Mouse (Mus musculus) spleen, adult 2 months (tissue): Measurements from ENCODE around the gene Stxbp6.

Source experiments
- CTCF ChIP-seq: fragments of 200-500 bp; IDR thresholded peaks from 2 replicates; pipeline ENCODE4 v1.5.1; 2011; ENCODE audit warnings: mild to moderate bottlenecking, inconsistent platforms; ENCODE audit not compliant: insufficient read depth, insufficient read length, insufficient replicate concordance; ENCODE audit errors: extremely low read depth
- POLR2A ChIP-seq: fragments of 200-500 bp; IDR thresholded peaks from 2 replicates; pipeline ENCODE4 v1.6.1; 2011; ENCODE audit warnings: low read depth, low read length, inconsistent platforms

- TF ChIP-seq POLR2A, result no peak
- TF ChIP-seq CTCF, result no peak
These were observed 201.8 kb downstream of the Stxbp6 start for GRCm38 (mm10) chr12:44872697-44873096.
